Mouse (Mus musculus) retina, postnatal 1 day (tissue): ENCODE measurements at regions not wholly inside any gene's neighbourhood (a gene's known extent, or its start where the extent isn't known, plus 50 kb on each side); places are given as distances from the start of the nearest gene placed in this dataset.

ENCODE experiments used
- DNase-seq: peaks from one replicate; pipeline ENCODE4 v3.0.0-alpha.2; 2012

GRCm38 (mm10) chrX:52221016-52221415 lies 56.0 kb upstream of the Gpc4 start:
- no peak for DNase-seq

- DNase-seq, result peak; percentile 13
Measured at GRCm38 (mm10) chrX:52217189-52217789, 52.2 kb upstream of the Gpc4 start.
